Mouse (Mus musculus) layer of hippocampus, postnatal 25 days (tissue): ENCODE data around the gene Slc6a5. TPM values are rescaled to one million over a fixed set of nuclear protein-coding genes. Genes with fewer than 3 reads are reported as not detected.
"Not testable (repeated sequence)": the region's sequence is repeated elsewhere in the genome, so short reads cannot be mapped to it uniquely, and the experiment has no call there.

Experiments
- DNase-seq, 2 experiments: peaks; one replicate each; pipeline ENCODE4 v3.0.0; 2022; ENCODE audit warnings: mixed read lengths in 2 of 2, low spot score in 1 of 2; ENCODE audit errors: extremely low spot score in 1 of 2
- total RNA-seq, 2 experiments: library from RNA; stranded (reverse); gene quantifications; 2 replicates each; pipeline ENCODE4 v1.2.3; 2021

Slc6a5 gene
- total RNA-seq, 2 experiments from 2014 or later, result 0.19 TPM; not detected in 1

- no peak for DNase-seq
Observed at GRCm38 (mm10) chr7:49911947-49912262, 2.0 kb downstream of the Slc6a5 start.

- no peak for DNase-seq
Observed at GRCm38 (mm10) chr7:49913164-49913563, 3.2 kb downstream of the Slc6a5 start.

- DNase-seq, result no peak
Observed at GRCm38 (mm10) chr7:49913728-49914328, 3.9 kb downstream of the Slc6a5 start.

GRCm38 (mm10) chr7:49914946-49915345 is 5.0 kb downstream of the Slc6a5 start:
- no peak for DNase-seq

GRCm38 (mm10) chr7:49915471-49915870 is 5.5 kb downstream of the Slc6a5 start:
- no peak for DNase-seq

- no peak for DNase-seq
Observed at GRCm38 (mm10) chr7:49919494-49919893, 9.5 kb downstream of the Slc6a5 start.

GRCm38 (mm10) chr7:49920751-49921150 is 10.8 kb downstream of the Slc6a5 start:
- DNase-seq, result no peak

- no peak for DNase-seq
Observed at GRCm38 (mm10) chr7:49922928-49923327, 13.0 kb downstream of the Slc6a5 start.

GRCm38 (mm10) chr7:49923376-49923775 is 13.4 kb downstream of the Slc6a5 start:
- peak; percentile 71 to 75 for DNase-seq

GRCm38 (mm10) chr7:49928571-49928970 is 18.6 kb downstream of the Slc6a5 start:
- no peak for DNase-seq

GRCm38 (mm10) chr7:49929999-49930398 is 20.1 kb downstream of the Slc6a5 start:
- DNase-seq, result no peak

GRCm38 (mm10) chr7:49933386-49934115 is 23.6 kb downstream of the Slc6a5 start:
- DNase-seq, result not testable (repeated sequence)

GRCm38 (mm10) chr7:49936821-49937220 is 26.9 kb downstream of the Slc6a5 start:
- DNase-seq, result no peak

- no peak for DNase-seq
Observed at GRCm38 (mm10) chr7:49942023-49942422, 32.1 kb downstream of the Slc6a5 start.

- no peak for DNase-seq
Observed at GRCm38 (mm10) chr7:49942490-49942889, 32.5 kb downstream of the Slc6a5 start.

GRCm38 (mm10) chr7:49946691-49947090 is 36.7 kb downstream of the Slc6a5 start:
- no peak for DNase-seq

GRCm38 (mm10) chr7:49953546-49954181 is 43.7 kb downstream of the Slc6a5 start:
- DNase-seq, result no peak

GRCm38 (mm10) chr7:49954834-49955233 is 44.9 kb downstream of the Slc6a5 start:
- no peak for DNase-seq

- no peak for DNase-seq
Observed at GRCm38 (mm10) chr7:49957142-49957541, 47.2 kb downstream of the Slc6a5 start.

- no peak for DNase-seq
Observed at GRCm38 (mm10) chr7:49963764-49964163, 53.8 kb downstream of the Slc6a5 start.

GRCm38 (mm10) chr7:49969516-49969915 is 59.6 kb downstream of the Slc6a5 start:
- DNase-seq, result no peak
